Mouse (Mus musculus) small intestine, adult 2 months (tissue): ENCODE measurements around the gene Ehd2. TPM values are rescaled to one million over a fixed set of nuclear protein-coding genes. Genes with fewer than 3 reads are reported as not detected.

ENCODE experiments used
- H3K27ac ChIP-seq: fragments of 200-500 bp; 2 replicates; pipeline ENCODE4 v1.5.1; 2012; ENCODE audit warnings: low read depth, low read length, control low read depth, inconsistent platforms; ENCODE audit not compliant: insufficient read depth
- H3K27me3 ChIP-seq: fragments of 200-500 bp; 2 replicates; pipeline ENCODE4 v1.6.1; 2012; ENCODE audit warnings: mild to moderate bottlenecking, moderate library complexity, low read length, inconsistent platforms; ENCODE audit not compliant: control insufficient read depth, insufficient read depth
- H3K36me3 ChIP-seq: fragments of 200-500 bp; 2 replicates; pipeline ENCODE4 v1.6.1; 2012; ENCODE audit warnings: mild to moderate bottlenecking, low read length, control low read depth, inconsistent platforms; ENCODE audit not compliant: control insufficient read depth, insufficient read depth
- H3K4me1 ChIP-seq: fragments of 200-500 bp; 2 replicates; pipeline ENCODE4 v1.6.1; 2012; ENCODE audit warnings: low read length, inconsistent platforms, mixed read lengths; ENCODE audit not compliant: control insufficient read depth, insufficient read depth, insufficient read length
- H3K4me3 ChIP-seq: fragments of 200-500 bp; 2 replicates; pipeline ENCODE4 v1.5.1; 2012; ENCODE audit warnings: low read depth, mild to moderate bottlenecking, control low read depth, inconsistent platforms, low read length, moderate library complexity
- CTCF ChIP-seq: fragments of 200-500 bp; IDR thresholded peaks from 2 replicates; pipeline ENCODE4 v1.5.1; 2012; ENCODE audit warnings: low read depth, mild to moderate bottlenecking, control low read depth, inconsistent platforms, low read length, moderate library complexity, mixed read lengths; ENCODE audit not compliant: insufficient replicate concordance, insufficient read length; ENCODE audit errors: extremely low read depth
- POLR2A ChIP-seq: fragments of 200-500 bp; IDR thresholded peaks from 2 replicates; pipeline ENCODE4 v1.6.1; 2012; ENCODE audit warnings: low read depth, mild to moderate bottlenecking, control low read depth, inconsistent platforms, low read length, moderate library complexity
- WGBS: fragments of 180-500 bp; shearing (Covaris S2); methylation state at CpG from one replicate; pipeline ENCODE4 v1.1.7; 2018; 5-methylcytosine and 5-hydroxymethylcytosine counted together
- polyA plus RNA-seq: library from polyadenylated mRNA; depleted of rRNA; stranded (reverse); fragments of >200 nt; gene quantifications from 2 replicates; pipeline ENCODE4 v1.2.3, GENCODE M21; 2012; rRNA removed

The Ehd2 gene
- polyA plus RNA-seq, 1 experiment, result 14.5 TPM

GRCm38 (mm10) chr7:15914252-15914651, 53.1 kb downstream of the Ehd2 start:
- Histone ChIP-seq H3K36me3 (peaks cover 6% of the 10 kb centered on the region), H3K4me3 (no peak overlapping the region), H3K27me3 (no peaks in the 10 kb centered on the region), H3K4me1 (no peaks in the 10 kb centered on the region), H3K27ac (no peak overlapping the region)
- TF ChIP-seq CTCF (no peak), POLR2A (no peak)
- WGBS, result 29% methylated on average over 2 of the region's 2 CpGs

GRCm38 (mm10) chr7:15912183-15912582, 55.2 kb downstream of the Ehd2 start:
- H3K4me1 ChIP-seq, result no peaks in the 10 kb centered on the region
- no peak overlapping the region for H3K4me3 ChIP-seq
- H3K27me3 ChIP-seq, result no peaks in the 10 kb centered on the region
- TF ChIP-seq CTCF (peak; percentile 87; the same call in 1 of the 2 replicates), POLR2A (no peak)
- H3K36me3 ChIP-seq, result peaks cover 4% of the 10 kb centered on the region
- WGBS, result 2% methylated on average over 4 of the region's 4 CpGs
- H3K27ac ChIP-seq, result no peak overlapping the region

DNA sequence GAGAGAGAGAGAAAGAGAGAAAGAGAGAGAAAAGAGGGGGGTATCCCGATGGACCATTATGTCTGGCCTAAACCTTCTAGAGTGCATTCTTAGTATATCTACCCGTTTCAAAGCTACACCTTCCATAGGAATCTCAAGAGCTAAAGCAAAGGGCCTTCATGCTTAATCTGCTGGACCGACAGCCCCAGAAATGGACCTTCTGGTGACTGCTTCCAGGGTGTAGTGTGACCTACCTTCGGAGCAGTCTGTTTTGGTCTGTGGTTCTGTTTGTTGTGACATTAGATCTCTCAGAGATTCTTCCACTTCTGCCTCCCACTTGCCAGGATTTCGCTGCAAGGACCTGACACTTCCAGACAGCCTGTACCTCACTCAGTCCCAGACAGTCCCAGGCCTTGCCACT, 56.8 kb downstream of the Ehd2 start:
- no peak for TF ChIP-seq POLR2A
- no peak for TF ChIP-seq CTCF
- no peaks in the 10 kb centered on the region for H3K4me1 ChIP-seq
- no peak overlapping the region for H3K4me3 ChIP-seq
- H3K27me3 ChIP-seq, result no peaks in the 10 kb centered on the region
- no peak overlapping the region for H3K27ac ChIP-seq
- H3K36me3 ChIP-seq, result no peaks in the 10 kb centered on the region
- 82% methylated on average over 5 of the region's 5 CpGs for WGBS

DNA sequence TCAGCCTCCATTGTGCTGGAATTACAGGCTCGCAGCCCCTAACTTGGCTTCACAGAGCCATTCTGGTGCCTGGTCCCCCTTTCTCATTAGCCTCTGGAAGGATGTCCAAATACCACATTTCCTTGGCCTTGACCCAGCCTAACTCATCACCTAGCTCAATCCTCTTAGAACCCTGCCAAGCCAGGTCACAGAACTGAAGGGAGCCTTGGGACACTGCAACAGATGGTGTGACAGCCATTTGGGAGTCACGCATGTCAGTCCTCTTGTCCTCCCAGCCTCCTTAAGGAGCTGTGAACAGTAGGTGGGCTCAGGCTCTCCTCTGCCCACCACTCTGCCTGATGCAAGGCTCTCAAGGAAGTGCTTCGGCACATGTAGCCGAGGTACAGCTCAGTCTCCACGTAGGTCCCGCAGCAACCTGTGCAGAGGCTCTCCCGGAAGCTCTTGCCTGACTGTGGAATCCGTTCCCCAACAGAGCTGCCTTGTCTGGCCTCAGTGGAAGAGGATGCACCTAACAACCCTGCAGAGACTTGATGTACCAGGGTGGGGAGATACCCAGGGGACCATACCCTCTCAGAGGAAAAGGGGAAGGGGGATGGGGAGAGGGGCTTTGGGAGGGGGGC, 59.3 kb downstream of the Ehd2 start:
- no peaks in the 10 kb centered on the region for H3K4me1 ChIP-seq
- TF ChIP-seq CTCF, result no peak
- TF ChIP-seq POLR2A, result no peak
- H3K27ac ChIP-seq, result no peak overlapping the region
- 75% methylated on average over 8 of the region's 8 CpGs for whole genome bisulfite sequencing
- H3K4me3 ChIP-seq, result no peak overlapping the region
- H3K27me3 ChIP-seq, result no peaks in the 10 kb centered on the region
- H3K36me3 ChIP-seq, result no peaks in the 10 kb centered on the region

GRCm38 (mm10) chr7:15906602-15907001, 60.8 kb downstream of the Ehd2 start:
- Histone ChIP-seq H3K4me3 (no peak overlapping the region), H3K4me1 (no peaks in the 10 kb centered on the region), H3K27ac (no peak overlapping the region), H3K27me3 (no peaks in the 10 kb centered on the region), H3K36me3 (no peaks in the 10 kb centered on the region)
- TF ChIP-seq CTCF, result no peak
- no peak for TF ChIP-seq POLR2A
- 84% methylated on average over 1 of the region's 1 CpGs for WGBS

- TF ChIP-seq POLR2A (no peak), CTCF (no peak)
- Histone ChIP-seq H3K27me3 (no peaks in the 10 kb centered on the region), H3K27ac (no peak overlapping the region), H3K36me3 (no peaks in the 10 kb centered on the region), H3K4me1 (no peaks in the 10 kb centered on the region), H3K4me3 (no peak overlapping the region)
- 75% methylated on average over 7 of the region's 7 CpGs for WGBS
Observed at GRCm38 (mm10) chr7:15905861-15906260, 61.5 kb downstream of the Ehd2 start.

GRCm38 (mm10) chr7:15901366-15902048, 65.9 kb downstream of the Ehd2 start:
- no peaks in the 10 kb centered on the region for H3K4me1 ChIP-seq
- H3K4me3 ChIP-seq, result no peak overlapping the region
- whole genome bisulfite sequencing, result 74% methylated on average over 9 of the region's 9 CpGs
- H3K27ac ChIP-seq, result no peak overlapping the region
- no peak for TF ChIP-seq CTCF
- H3K27me3 ChIP-seq, result no peaks in the 10 kb centered on the region
- no peaks in the 10 kb centered on the region for H3K36me3 ChIP-seq

Other genes starting within 250 kb of the Ehd2 start
- gene Obox5, start 217.4 kb downstream of the Ehd2 start, polyA plus RNA-seq, result not detected in 2 replicates
- gene Obox6, start 127.9 kb downstream of the Ehd2 start, polyA plus RNA-seq, result not detected in 2 replicates
- gene Crx, start 87.6 kb downstream of the Ehd2 start, polyA plus RNA-seq, result not detected in 2 replicates
- gene Crxos, start 85.0 kb downstream of the Ehd2 start, polyA plus RNA-seq, result not detected in 2 replicates
- gene Selenow, start 45.2 kb downstream of the Ehd2 start, polyA plus RNA-seq, result 160 and 311 TPM in 2 replicates
- 56.8 and 120 TPM in 2 replicates for gene Nop53, start 21.5 kb downstream of the Ehd2 start, polyA plus RNA-seq
- 18.7 and 31.0 TPM in 2 replicates for gene Bicra, start 80.4 kb upstream of the Ehd2 start, polyA plus RNA-seq
- gene Zfp541, start 94.2 kb upstream of the Ehd2 start, polyA plus RNA-seq, result not detected in 2 replicates
- 82.7 and 139 TPM in 2 replicates for gene Napa, start 130.9 kb upstream of the Ehd2 start, polyA plus RNA-seq
- gene Kptn, start 152.3 kb upstream of the Ehd2 start, polyA plus RNA-seq, result 15.3 and 31.2 TPM in 2 replicates
- 1.5 and 1.9 TPM in 2 replicates for gene Slc8a2, start 162.3 kb upstream of the Ehd2 start, polyA plus RNA-seq
- gene Meis3, start 207.5 kb upstream of the Ehd2 start, polyA plus RNA-seq, result 20.3 and 21.6 TPM in 2 replicates